Mouse (Mus musculus): ENCODE results near the gene Paf1.

- TF ChIP-seq GATA1 (IDR thresholded peaks at IDR 0.05; ENCODE audit: borderline replicate concordance, low read length) (no peak), FLI1 (IDR thresholded peaks at IDR 0.05; ENCODE audit: low read length) (no peak)
Measured at GRCm38 (mm10) chr7:28447865-28448820, 55.4 kb downstream of the Paf1 start.

Measured in megakaryocyte, embryonic 14.5 days (primary cell).